Mouse (Mus musculus) CH12.LX (cell line): Measurements from ENCODE around the gene Cyp4a14.

Experiments used
- CTCF ChIP-seq, 2 experiments: IDR thresholded peaks in 1 of 2; conservative IDR thresholded peaks in 1 of 2; 2 replicates each; pipeline ENCODE4 v1.5.1; 2011 to 2012; ENCODE audit warnings: low read depth in 2 of 2, low read length in 2 of 2, improper control_type of control experiment in 1 of 2, inconsistent platforms in 1 of 2, mild to moderate bottlenecking in 1 of 2, moderate library complexity in 1 of 2
- EP300 ChIP-seq: IDR thresholded peaks from 2 replicates; pipeline ENCODE4 v1.6.1; 2011; ENCODE audit warnings: low read length, improper control_type of control experiment
- KAT2A ChIP-seq: IDR thresholded peaks from 2 replicates; pipeline ENCODE4 v1.6.1; 2012; ENCODE audit warnings: low read length, improper control_type of control experiment, inconsistent platforms; ENCODE audit not compliant: insufficient replicate concordance
- MAFK ChIP-seq: IDR thresholded peaks from 2 replicates; pipeline ENCODE4 v1.6.1; 2011; ENCODE audit warnings: low read length, improper control_type of control experiment; ENCODE audit not compliant: insufficient replicate concordance
- NELFE ChIP-seq: IDR thresholded peaks from 2 replicates; pipeline ENCODE4 v1.6.1; 2011; ENCODE audit warnings: low read depth, low read length, improper control_type of control experiment
- POLR2A ChIP-seq: IDR thresholded peaks from 2 replicates; pipeline ENCODE4 v1.6.1; 2011; ENCODE audit warnings: low read depth, mild to moderate bottlenecking, improper control_type of control experiment, low read length
- POLR2AphosphoS2 ChIP-seq: IDR thresholded peaks from 2 replicates; pipeline ENCODE4 v1.6.1; 2011; ENCODE audit warnings: low read depth, low read length, improper control_type of control experiment
- RAD21 ChIP-seq: IDR thresholded peaks from 2 replicates; pipeline ENCODE4 v1.6.1; 2011; ENCODE audit warnings: low read depth, mild to moderate bottlenecking, low read length, improper control_type of control experiment, moderate library complexity
- SMC3 ChIP-seq: IDR thresholded peaks from 2 replicates; pipeline ENCODE4 v1.6.1; 2011; ENCODE audit warnings: low read depth, low read length, improper control_type of control experiment

DNA sequence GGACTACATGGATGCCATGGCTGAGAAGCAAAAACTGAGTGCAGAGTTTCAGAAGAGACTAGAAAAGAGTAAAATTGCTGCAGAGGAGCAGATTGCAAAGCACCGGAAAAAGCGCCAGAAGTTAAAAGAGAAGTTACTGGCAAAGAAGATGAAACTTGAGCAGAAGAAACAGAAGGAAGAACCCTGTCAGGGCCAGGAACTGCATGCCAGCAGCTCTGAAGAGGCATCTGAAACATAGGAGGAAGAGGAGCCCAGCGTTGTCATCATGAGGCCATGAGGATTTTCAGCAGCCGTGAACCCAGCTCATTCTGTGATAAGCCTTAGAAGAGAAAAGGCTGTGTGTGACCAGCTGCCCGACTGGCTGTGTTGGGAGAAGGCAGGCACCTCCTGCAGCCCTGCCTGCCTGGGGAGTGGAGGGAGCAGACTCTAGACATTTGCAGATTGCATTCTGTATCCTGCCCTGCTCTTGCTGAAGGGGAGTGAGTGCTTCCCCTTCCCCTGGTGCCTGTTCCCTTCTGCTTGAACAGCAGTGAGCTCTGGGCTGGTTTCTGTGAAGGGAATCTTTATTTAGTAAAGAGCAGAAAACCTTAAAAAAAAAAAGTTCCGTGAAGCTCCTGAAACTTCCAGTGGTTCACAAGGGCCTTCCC, 14.8 kb downstream of the Cyp4a14 start:
- TF ChIP-seq CTCF (conservative IDR thresholded peaks at IDR 0.05 in 1 of 2, IDR thresholded peaks at IDR 0.05 in 1 of 2; ENCODE audit: low read depth in 2 of 2, low read length in 2 of 2), result no peak
- no peak for TF ChIP-seq KAT2A
- TF ChIP-seq EP300, result no peak
- no peak for TF ChIP-seq SMC3
- no peak for TF ChIP-seq POLR2AphosphoS2
- no peak for TF ChIP-seq POLR2A
- no peak for TF ChIP-seq NELFE
- TF ChIP-seq RAD21, result no peak
- no peak for TF ChIP-seq MAFK
